In the genomic region with DNA sequence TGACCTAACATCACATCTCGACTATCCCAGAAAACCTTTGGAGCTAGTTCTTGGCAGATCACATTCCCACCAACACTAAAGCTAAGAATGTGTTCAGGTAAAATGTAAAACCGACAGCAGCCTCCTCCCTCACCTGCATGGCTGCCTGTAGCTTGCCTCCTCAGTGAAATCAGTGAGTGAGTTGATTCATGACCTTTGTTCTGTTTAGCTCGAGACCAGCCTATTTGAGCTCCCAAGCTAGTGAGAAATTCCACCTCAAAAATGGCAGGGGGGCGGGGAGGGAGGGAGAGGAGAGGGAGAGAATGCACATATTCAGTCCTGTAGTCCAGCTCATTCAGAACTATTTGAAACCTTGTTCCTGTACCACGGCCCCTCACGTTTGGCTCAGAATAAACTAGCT, we compare ENCODE assay signal across 20 mouse cellular contexts.
A peak's percentile ranks its signal among the peaks of the same experiment; 100 is the strongest.
DNase-seq lines count a peak whose midpoint lies in the region; ATAC-seq and TF ChIP-seq lines count a peak whose summit lies in the region.
"Had no signal": no experiment of that assay in that cellular context is flagged by ENCODE, and none has a peak within 500 bp of the region (broad histone marks: within the 10 kb centered on the region; RNA-seq: fewer than 3 reads in every experiment).

No protein-coding gene starts in this region.

- H3K4me1 ChIP-seq in kidney, adult 2 months (ENCODE audit: control insufficient read depth, insufficient read depth, low read length): peaks cover 13% of the 10 kb centered on the region
- peaks cover 5% of the 10 kb centered on the region for H3K4me1 ChIP-seq in liver, embryonic 13.5 days (replicated peaks)
- peaks cover 9% of the 10 kb centered on the region for H3K4me1 ChIP-seq in liver, embryonic 12.5 days
- H3K4me1 ChIP-seq: embryonic facial prominence, embryonic 15.5 days; forebrain, embryonic 15.5 days had no signal

- H3K27me3 ChIP-seq in kidney, adult 2 months (replicated peaks; ENCODE audit: control insufficient read depth, insufficient read depth, low read length): no peaks in the 10 kb centered on the region
- H3K27me3 ChIP-seq in liver, embryonic 13.5 days: no peaks in the 10 kb centered on the region
- no peaks in the 10 kb centered on the region for H3K27me3 ChIP-seq in liver, embryonic 12.5 days (replicated peaks)
- H3K27me3 ChIP-seq: embryonic facial prominence, embryonic 15.5 days; forebrain, embryonic 15.5 days; heart, embryonic 15.5 days; hindbrain, embryonic 13.5 days had no signal

- H3K27ac ChIP-seq in kidney, adult 2 months (ENCODE audit: insufficient read depth, low read depth, low read length): 0 out of 2 replicates have a peak overlapping the region, but pooled peaks have one; percentile 12
- no peak overlapping the region for H3K27ac ChIP-seq in liver, embryonic 13.5 days
- no peak overlapping the region for H3K27ac ChIP-seq in liver, embryonic 12.5 days
- H3K27ac ChIP-seq: embryonic facial prominence, embryonic 15.5 days; forebrain, embryonic 15.5 days; heart, embryonic 15.5 days; hindbrain, embryonic 13.5 days had no signal

- DNase-seq in kidney, adult 2 months: peak; percentile 41
- DNase-seq in kidney, adult 9 months: no peak
- DNase-seq in liver, embryonic 13.5 days: no peak
- DNase-seq in ZHBTc4 (ENCODE audit: low read depth, low spot score): peak; percentile 35
- DNase-seq in yolk sac, embryonic 10.5 days (ENCODE audit: low spot score): peak; percentile 44
- DNase-seq in left cerebral cortex, postnatal 4 days: no peak
- DNase-seq: adrenal gland, postnatal 10 days; cerebellum, adult 11 months; cerebellum, adult 8-10 months; embryo, embryonic 11 days; gastrocnemius, postnatal 36 days; heart, adult 18-20 months; heart, postnatal 14 days had no signal

- no peak for TF ChIP-seq POLR2A in kidney, adult 2 months (IDR thresholded peaks at IDR 0.05; ENCODE audit: low read depth, low read length)

- no peaks in the 10 kb centered on the region for H3K9me3 ChIP-seq in liver, embryonic 13.5 days (replicated peaks)
- H3K9me3 ChIP-seq in liver, embryonic 12.5 days (replicated peaks): no peaks in the 10 kb centered on the region
- H3K9me3 ChIP-seq: embryonic facial prominence, embryonic 15.5 days; forebrain, embryonic 15.5 days; heart, embryonic 15.5 days; hindbrain, embryonic 13.5 days had no signal

- TF ChIP-seq CTCF in kidney, adult 2 months (conservative IDR thresholded peaks at IDR 0.05; ENCODE audit: insufficient read depth, insufficient read length, low read depth, low read length): no peak

- H3K4me3 ChIP-seq in kidney, adult 2 months (ENCODE audit: insufficient read depth, low read depth, low read length): no peak overlapping the region
- H3K4me3 ChIP-seq in liver, embryonic 13.5 days (replicated peaks): no peak overlapping the region
- no peak overlapping the region for H3K4me3 ChIP-seq in liver, embryonic 12.5 days
- H3K4me3 ChIP-seq: embryonic facial prominence, embryonic 15.5 days; erythroblast, embryonic 14.5 days; forebrain, embryonic 15.5 days; heart, embryonic 15.5 days; hindbrain, embryonic 13.5 days had no signal

- intact Hi-C loops in left cerebral cortex, postnatal 4 days (cut with DNase I): no loop called here

- 0 out of 2 replicates have a peak overlapping the region, but pooled peaks have one; percentile 10 for H3K4me2 ChIP-seq in liver, embryonic 13.5 days
- no peak overlapping the region for H3K4me2 ChIP-seq in liver, embryonic 12.5 days
- H3K4me2 ChIP-seq: embryonic facial prominence, embryonic 15.5 days; forebrain, embryonic 15.5 days; heart, embryonic 11.5 days; heart, embryonic 15.5 days; hindbrain, embryonic 13.5 days had no signal

- H3K9ac ChIP-seq in liver, embryonic 13.5 days: no peak overlapping the region
- H3K9ac ChIP-seq in liver, embryonic 12.5 days: no peak overlapping the region
- H3K9ac ChIP-seq: embryonic facial prominence, embryonic 15.5 days; forebrain, embryonic 15.5 days; heart, embryonic 15.5 days; hindbrain, embryonic 13.5 days had no signal

- no peak for ATAC-seq in liver, embryonic 13.5 days (ENCODE audit: low read depth)
- ATAC-seq in liver, embryonic 12.5 days: no peak
- ATAC-seq: forebrain, embryonic 15.5 days had no signal

- no peaks in the 10 kb centered on the region for H3K36me3 ChIP-seq in kidney, adult 2 months (ENCODE audit: control insufficient read depth, insufficient read depth, low read length)
- no peaks in the 10 kb centered on the region for H3K36me3 ChIP-seq in liver, embryonic 13.5 days
- H3K36me3 ChIP-seq in liver, embryonic 12.5 days: no peaks in the 10 kb centered on the region
- H3K36me3 ChIP-seq: embryonic facial prominence, embryonic 15.5 days; forebrain, embryonic 15.5 days; heart, embryonic 15.5 days; hindbrain, embryonic 13.5 days had no signal

- 58% methylated on average over 6 of the region's 6 CpGs for WGBS in kidney, adult 2 months
- WGBS in liver, embryonic 13.5 days (ENCODE audit: insufficient replicate concordance): 47% methylated on average over 6 of the region's 6 CpGs
- WGBS in liver, embryonic 12.5 days (ENCODE audit: insufficient replicate concordance): 59% methylated on average over 6 of the region's 6 CpGs

Comparison
In these comparisons a context has a peak if more than half of its experiments do, and no peak if none do; other contexts are left out.
1. DNase-seq: peak in kidney, adult 2 months (single experiment), ZHBTc4 (single experiment) and yolk sac, embryonic 10.5 days (single experiment); none in kidney, adult 9 months (single experiment), liver, embryonic 13.5 days (single experiment) and left cerebral cortex, postnatal 4 days (single experiment).